Mouse (Mus musculus) monocyte, adult 5-6 weeks (primary cell): ENCODE measurements around the gene Slc35d2. TPM values are rescaled to one million over a fixed set of nuclear protein-coding genes. Genes with fewer than 3 reads are reported as not detected.

Experiments used
- ATAC-seq: fragments of 153-309, 156-312 bp; replicated peaks from 2 replicates; pipeline ENCODE4 v1.8.0; 2017; ENCODE audit warnings: mild to moderate bottlenecking; ENCODE audit not compliant: low TSS enrichment, insufficient number of reproducible peaks, severe bottlenecking, poor library complexity, low FRiP score
- total RNA-seq: library from RNA; stranded (forward); fragments of 200-1000, 200-491, 200-594 nt; gene quantifications from 3 replicates; pipeline ENCODE4 v1.2.3, GENCODE M21; 2017

The Slc35d2 gene
- total RNA-seq: 24.2 to 36.1 TPM (median 26.4 TPM) in 3 replicates

- ATAC-seq: peak; percentile 34
Observed at GRCm38 (mm10) chr13:64128858-64129615, at the start of gene Slc35d2. Gene Slc35d2 (minus strand): TSS chr13:64129368.

- ATAC-seq: no peak
Observed at GRCm38 (mm10) chr13:64178000-64178399, 48.8 kb upstream of the Slc35d2 start.

- ATAC-seq: no peak
Observed at GRCm38 (mm10) chr13:64169746-64170145, 40.6 kb upstream of the Slc35d2 start.

GRCm38 (mm10) chr13:64163147-64163715 lies 34.1 kb upstream of the Slc35d2 start:
- no peak for ATAC-seq

GRCm38 (mm10) chr13:64162626-64163025 lies 33.5 kb upstream of the Slc35d2 start:
- ATAC-seq: no peak

- no peak for ATAC-seq
Observed at GRCm38 (mm10) chr13:64161916-64162611, 32.9 kb upstream of the Slc35d2 start.

- peak; percentile 98 for ATAC-seq
Observed at GRCm38 (mm10) chr13:64161548-64161915, 32.4 kb upstream of the Slc35d2 start, which contains the start of gene Habp4. Gene Habp4 (plus strand): TSS chr13:64161824.

GRCm38 (mm10) chr13:64156966-64157365 lies 27.8 kb upstream of the Slc35d2 start:
- no peak for ATAC-seq

GRCm38 (mm10) chr13:64155171-64155571 lies 26.0 kb upstream of the Slc35d2 start:
- ATAC-seq: no peak

- ATAC-seq: no peak
Observed at GRCm38 (mm10) chr13:64154651-64155050, 25.5 kb upstream of the Slc35d2 start.

GRCm38 (mm10) chr13:64153751-64154267 lies 24.6 kb upstream of the Slc35d2 start:
- 0 out of 2 replicates have a peak, but pooled peaks have one; percentile 7 for ATAC-seq

- ATAC-seq: peak; percentile 95
Observed at GRCm38 (mm10) chr13:64153083-64153682, 24.0 kb upstream of the Slc35d2 start, which contains the start of gene Zfp367. Gene Zfp367 (minus strand): TSS chr13:64153202.

GRCm38 (mm10) chr13:64152671-64153082 lies 23.5 kb upstream of the Slc35d2 start:
- ATAC-seq: no peak

- ATAC-seq: peak; percentile 32
Observed at GRCm38 (mm10) chr13:64152241-64152669, 23.1 kb upstream of the Slc35d2 start.

- ATAC-seq: no peak
Observed at GRCm38 (mm10) chr13:64150121-64150520, 21.0 kb upstream of the Slc35d2 start.

- 0 out of 2 replicates have a peak, but pooled peaks have one; percentile 28 for ATAC-seq
Observed at GRCm38 (mm10) chr13:64129616-64130375, 628 bp upstream of the Slc35d2 start.

GRCm38 (mm10) chr13:64126316-64126715 lies 2.9 kb downstream of the Slc35d2 start:
- ATAC-seq: no peak

GRCm38 (mm10) chr13:64124886-64125285 lies 4.3 kb downstream of the Slc35d2 start:
- no peak for ATAC-seq
